Mouse (Mus musculus) olfactory bulb, adult 2 months (tissue): ENCODE measurements around the gene Gsap. TPM values are rescaled to one million over a fixed set of nuclear protein-coding genes. Genes with fewer than 3 reads are reported as not detected.
"Not testable (repeated sequence)": the region's sequence is repeated elsewhere in the genome, so short reads cannot be mapped to it uniquely, and the experiment has no call there.

Experiments used
- H3K27ac ChIP-seq: fragments of 200-500 bp; 2 replicates; pipeline ENCODE4 v1.5.1; 2012; ENCODE audit warnings: low read depth, low read length; ENCODE audit not compliant: insufficient read depth
- H3K4me1 ChIP-seq: fragments of 200-500 bp; 2 replicates; pipeline ENCODE4 v1.6.1; 2012; ENCODE audit warnings: low read length; ENCODE audit not compliant: control insufficient read depth, insufficient read depth
- H3K4me3 ChIP-seq: fragments of 200-500 bp; 2 replicates; pipeline ENCODE4 v1.5.1; 2012; ENCODE audit warnings: mild to moderate bottlenecking, low read depth, low read length, moderate library complexity; ENCODE audit not compliant: insufficient read depth
- CTCF ChIP-seq: fragments of 200-500 bp; IDR thresholded peaks from 2 replicates; pipeline ENCODE4 v1.5.1; 2012; ENCODE audit warnings: low read depth, mild to moderate bottlenecking, low read length, moderate library complexity; ENCODE audit not compliant: insufficient read depth
- POLR2A ChIP-seq: fragments of 200-500 bp; IDR thresholded peaks from 2 replicates; pipeline ENCODE4 v1.6.1; 2012; ENCODE audit warnings: mild to moderate bottlenecking, low read depth, low read length, moderate library complexity; ENCODE audit not compliant: insufficient read depth
- WGBS: fragments of 180-500 bp; shearing (Covaris S2); methylation state at CpG from one replicate; pipeline ENCODE4 v1.1.7; 2018; 5-methylcytosine and 5-hydroxymethylcytosine counted together
- polyA plus RNA-seq: library from polyadenylated mRNA; stranded (reverse); fragments of >200 nt; gene quantifications from 2 replicates; pipeline ENCODE4 v1.2.4, GENCODE M21; 2012; ENCODE audit warnings: low replicate concordance; ENCODE audit not compliant: missing spikeins, insufficient read depth, insufficient read length

The Gsap gene
- polyA plus RNA-seq, 1 experiment: not detected

DNA sequence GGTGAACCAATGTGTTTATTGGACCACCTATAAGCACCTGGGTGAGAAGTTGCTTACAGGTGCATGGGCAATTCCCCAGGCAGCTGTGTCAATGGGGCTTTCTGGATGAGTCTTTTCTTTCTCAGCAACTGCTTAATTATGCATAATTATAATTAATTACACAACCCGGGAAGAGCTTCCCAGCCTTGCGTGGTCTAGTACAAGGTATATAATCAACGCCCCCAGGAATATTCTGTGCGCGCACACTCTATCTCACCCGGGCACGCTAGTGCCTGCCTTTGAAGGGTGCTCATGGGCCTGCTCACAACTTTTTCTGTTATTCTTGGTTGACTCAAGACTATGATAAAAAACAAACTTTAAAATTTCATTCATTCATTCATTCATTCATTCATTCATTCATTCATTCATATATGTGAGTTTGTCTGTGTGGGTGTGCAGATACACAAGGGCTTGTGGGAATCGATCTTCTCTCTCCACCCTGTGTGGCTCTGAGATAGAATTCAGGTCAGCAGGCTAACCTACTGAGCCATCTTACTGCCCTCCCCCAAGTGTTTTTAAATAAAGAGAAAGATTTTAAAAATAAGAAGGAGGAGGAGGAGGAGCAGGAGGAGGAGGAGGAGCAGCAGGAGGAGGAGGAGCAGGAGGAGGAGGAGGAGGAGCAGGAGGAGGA is 78.4 kb downstream of the Gsap start:
- H3K27ac ChIP-seq: no peak overlapping the region
- 27% methylated on average over 8 of the region's 8 CpGs for WGBS
- H3K4me3 ChIP-seq: no peak overlapping the region
- TF ChIP-seq POLR2A (no peak), CTCF (no peak)
- H3K4me1 ChIP-seq: peaks cover 6% of the 10 kb centered on the region; the same call in 1 of the 2 replicates

DNA sequence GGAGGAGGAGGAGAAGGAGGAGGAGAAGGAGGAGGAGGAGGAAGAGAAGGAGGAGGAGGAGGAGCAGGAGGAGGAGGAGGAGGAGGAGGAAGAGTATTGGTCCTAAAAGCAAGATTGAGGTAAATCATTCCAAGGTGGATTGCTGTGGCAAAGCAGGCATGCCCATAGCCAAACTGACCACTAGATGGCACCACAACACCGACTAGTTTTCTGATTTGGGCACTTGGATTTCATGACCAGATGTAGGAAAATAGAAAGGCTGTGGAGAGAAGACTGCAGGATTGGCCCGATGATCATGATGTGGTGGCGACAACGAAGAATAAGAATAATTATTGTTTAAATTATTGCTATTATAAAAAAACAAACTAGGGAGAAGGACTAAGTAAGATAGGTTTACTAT is 79.0 kb downstream of the Gsap start:
- no peak for TF ChIP-seq POLR2A
- TF ChIP-seq CTCF: no peak
- Histone ChIP-seq H3K4me1 (peaks cover 6% of the 10 kb centered on the region; the same call in 1 of the 2 replicates), H3K4me3 (no peak overlapping the region), H3K27ac (no peak overlapping the region)
- 7% methylated on average over 4 of the region's 4 CpGs for WGBS

DNA sequence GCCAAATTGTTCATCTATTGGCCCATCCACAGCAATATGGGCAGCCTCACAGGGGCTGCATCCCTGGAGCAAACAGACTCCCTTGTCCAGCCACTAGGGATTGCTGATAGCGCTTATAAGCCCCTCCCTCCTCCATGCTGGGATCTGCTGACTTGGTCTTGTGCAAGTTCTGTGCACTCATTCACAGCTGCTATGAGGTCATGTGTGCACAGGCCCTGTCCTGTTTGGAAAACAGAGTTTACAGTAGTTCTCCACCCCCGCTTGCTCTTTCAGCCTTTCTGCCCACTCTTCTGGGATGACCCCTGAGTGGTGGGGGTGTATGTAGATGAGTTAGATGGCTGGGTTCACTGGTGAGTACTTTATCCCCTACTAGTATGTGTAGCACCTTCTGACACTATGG is 81.0 kb downstream of the Gsap start:
- Histone ChIP-seq H3K4me1 (peaks cover 6% of the 10 kb centered on the region; the same call in 1 of the 2 replicates), H3K4me3 (no peak overlapping the region), H3K27ac (no peak overlapping the region)
- no peak for TF ChIP-seq CTCF
- TF ChIP-seq POLR2A: no peak
- 89% methylated on average over 2 of the region's 2 CpGs for WGBS

DNA sequence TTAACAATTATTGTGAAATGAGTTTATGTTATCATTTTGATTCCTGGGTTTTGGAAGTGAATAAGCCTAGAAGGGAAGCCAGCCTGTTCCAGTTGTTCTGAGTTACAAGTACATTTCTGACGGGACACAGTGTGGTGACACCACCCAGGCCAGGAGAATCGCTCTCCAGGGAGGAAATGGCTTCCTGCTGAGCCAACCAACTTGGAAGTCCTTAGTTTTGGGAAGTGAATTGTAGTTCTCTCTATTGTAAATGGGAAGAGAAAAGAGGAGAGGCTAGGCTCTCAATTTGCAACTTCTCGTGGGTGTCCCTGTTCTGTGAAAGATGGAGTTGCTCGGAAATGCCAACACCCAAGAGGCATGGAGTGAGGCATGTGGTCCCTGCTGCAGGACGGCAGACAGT is 83.4 kb downstream of the Gsap start:
- Histone ChIP-seq H3K4me3 (no peak overlapping the region), H3K27ac (no peak overlapping the region), H3K4me1 (0 out of 2 replicates have a peak, but pooled peaks cover under 1% of the 10 kb centered on the region)
- 86% methylated on average over 5 of the region's 5 CpGs for WGBS
- TF ChIP-seq POLR2A: no peak
- no peak for TF ChIP-seq CTCF

DNA sequence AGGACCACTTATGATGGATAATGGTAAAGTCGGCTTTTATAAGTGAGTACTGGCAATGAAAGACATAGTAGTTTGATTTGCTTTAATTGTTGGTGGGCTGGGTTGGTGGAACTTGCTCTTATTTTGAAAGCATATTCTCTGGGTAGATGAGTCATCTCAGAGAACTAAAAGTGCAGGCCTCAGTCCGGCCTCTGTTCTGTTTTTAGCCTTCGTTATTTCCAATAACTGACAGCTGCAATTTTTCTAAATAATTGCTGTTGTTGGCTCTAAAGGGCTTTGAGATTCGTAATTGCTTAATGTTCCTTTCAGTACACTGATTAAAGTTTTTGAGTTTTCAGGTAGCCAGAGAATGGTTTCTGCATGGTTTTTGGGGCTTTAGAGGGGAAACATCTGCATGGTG is 84.7 kb downstream of the Gsap start:
- TF ChIP-seq POLR2A: no peak
- TF ChIP-seq CTCF: no peak
- Histone ChIP-seq H3K4me3 (no peak overlapping the region), H3K27ac (no peak overlapping the region), H3K4me1 (no peaks in the 10 kb centered on the region)
- 39% methylated on average over 4 of the region's 4 CpGs for WGBS

GRCm38 (mm10) chr5:21271386-21272354 is 85.6 kb downstream of the Gsap start:
- TF ChIP-seq CTCF (no peak), POLR2A (no peak)
- Histone ChIP-seq H3K4me1 (no peaks in the 10 kb centered on the region), H3K27ac (no peak overlapping the region), H3K4me3 (no peak overlapping the region)
- WGBS: 66% methylated on average over 9 of the region's 9 CpGs

DNA sequence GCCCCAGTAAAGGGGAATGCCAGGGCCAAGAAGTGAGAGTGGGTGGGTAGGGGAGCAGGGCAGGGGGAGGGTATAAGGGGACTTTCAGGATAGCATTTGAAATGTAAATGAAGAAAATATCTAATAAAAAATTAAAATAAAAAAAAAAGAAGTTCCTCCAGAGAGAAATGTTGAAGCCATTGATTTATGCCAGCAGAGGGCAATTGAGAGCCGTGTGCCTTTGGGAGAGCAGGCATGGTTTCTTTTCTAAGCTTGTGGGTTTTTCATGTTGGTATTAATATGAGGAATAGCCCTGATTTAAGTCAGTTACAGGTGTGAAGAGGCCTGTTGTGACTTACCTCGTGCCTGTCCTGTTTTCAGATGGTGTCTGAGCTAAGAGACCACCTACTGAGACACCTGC is 91.6 kb downstream of the Gsap start:
- not testable (repeated sequence) for H3K4me3 ChIP-seq, H3K4me1 ChIP-seq, H3K27ac ChIP-seq
- WGBS: 45% methylated on average over 2 of the region's 2 CpGs

DNA sequence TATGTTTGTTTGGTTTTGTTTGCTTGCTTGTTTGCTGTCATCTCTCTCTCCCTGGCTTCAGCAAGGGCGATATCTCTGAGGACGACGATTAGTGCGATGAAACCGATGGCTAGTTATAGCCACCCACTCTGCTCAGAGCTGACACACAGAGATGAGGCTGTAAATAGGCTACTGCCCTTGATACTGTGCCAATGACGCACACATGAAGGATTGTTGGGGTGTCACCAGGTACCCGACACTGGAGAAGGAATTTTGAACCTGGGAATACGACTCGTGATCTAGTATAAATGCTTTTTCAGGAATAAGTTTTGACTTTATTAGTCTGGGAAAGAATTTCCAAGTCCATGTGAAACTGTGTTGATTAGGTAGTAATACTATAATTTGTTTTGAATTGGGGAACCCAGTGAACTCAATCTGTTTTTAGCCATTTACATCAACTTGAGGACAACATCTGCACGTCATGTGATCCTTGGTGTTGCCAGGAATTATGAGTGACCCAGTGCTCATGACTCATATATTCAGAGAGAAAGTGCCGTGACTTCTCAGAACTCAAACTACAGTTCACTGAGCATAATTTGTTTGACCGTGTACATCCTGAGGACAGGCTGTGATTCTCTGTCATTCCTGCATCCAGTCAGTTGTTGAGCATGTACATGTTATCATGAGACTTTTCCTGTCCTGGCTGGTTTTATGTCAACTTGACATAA is 97.5 kb downstream of the Gsap start:
- Histone ChIP-seq H3K4me3 (no peak overlapping the region), H3K27ac (no peak overlapping the region), H3K4me1 (no peaks in the 10 kb centered on the region)
- 88% methylated on average over 12 of the region's 12 CpGs for WGBS
- no peak for TF ChIP-seq POLR2A
- no peak for TF ChIP-seq CTCF
